Mouse (Mus musculus) lung, embryonic 15.5 days (tissue): Measurements from ENCODE around the gene Sprr2a1. TPM values are rescaled to one million over a fixed set of nuclear protein-coding genes. Genes with fewer than 3 reads are reported as not detected.
"Not testable (repeated sequence)": the region's sequence is repeated elsewhere in the genome, so short reads cannot be mapped to it uniquely, and the experiment has no call there.

Experiments used
- ATAC-seq: fragments of 200-750 bp; cut with Nextera tagmentation; 2 replicates; pipeline ENCODE4 v1.8.0; 2017; ENCODE audit warnings: moderate number of reproducible peaks, borderline replicate concordance; ENCODE audit not compliant: low FRiP score, low TSS enrichment; ENCODE audit errors: extremely low read depth
- H3K27ac ChIP-seq: fragments of 300-500 bp; sonication (generic); 2 replicates; pipeline ENCODE4 v1.5.1; 2015; ENCODE audit warnings: moderate library complexity, mild to moderate bottlenecking, inconsistent platforms
- H3K27me3 ChIP-seq: fragments of 300-500 bp; sonication (generic); 2 replicates; pipeline ENCODE4 v1.6.1; 2015; ENCODE audit warnings: inconsistent platforms
- H3K36me3 ChIP-seq: fragments of 300-500 bp; sonication (generic); 2 replicates; pipeline ENCODE4 v1.6.1; 2015; ENCODE audit warnings: inconsistent platforms
- H3K4me1 ChIP-seq: fragments of 300-500 bp; sonication (generic); 2 replicates; pipeline ENCODE4 v1.6.1; 2015; ENCODE audit warnings: inconsistent platforms
- H3K4me2 ChIP-seq: fragments of 300-500 bp; sonication (generic); 2 replicates; pipeline ENCODE4 v1.6.1; 2015; ENCODE audit warnings: inconsistent platforms, mild to moderate bottlenecking, moderate library complexity
- H3K4me3 ChIP-seq: fragments of 300-500 bp; sonication (generic); 2 replicates; pipeline ENCODE4 v1.5.1; 2015; ENCODE audit warnings: mild to moderate bottlenecking, inconsistent platforms
- H3K9ac ChIP-seq: fragments of 300-500 bp; sonication (generic); 2 replicates; pipeline ENCODE4 v1.6.1; 2015; ENCODE audit warnings: inconsistent platforms
- H3K9me3 ChIP-seq: fragments of 300-500 bp; sonication (generic); 2 replicates; pipeline ENCODE4 v1.6.1; 2016; ENCODE audit warnings: inconsistent platforms
- WGBS: fragments of 180-500 bp; shearing (Covaris S2); methylation state at CpG from one replicate; pipeline ENCODE4 v1.1.7; 2015; 5-methylcytosine and 5-hydroxymethylcytosine counted together
- polyA plus RNA-seq: library from polyadenylated mRNA; unstranded; fragments of >200 nt; fragmentation: Nextera tagmentation; extraction: Ambion mirVana; gene quantifications from 2 replicates; pipeline ENCODE4 v1.2.1, GENCODE M21; 2015

Gene Sprr2a1
- polyA plus RNA-seq, result 0.22 TPM in 1 of 2 replicates, not detected in the other

- H3K4me1 ChIP-seq, ATAC-seq, H3K4me2 ChIP-seq, H3K27me3 ChIP-seq, H3K9ac ChIP-seq, H3K4me3 ChIP-seq, H3K9me3 ChIP-seq, H3K36me3 ChIP-seq, H3K27ac ChIP-seq: not testable (repeated sequence)
- no CpG with 5 or more reads among the region's 2 CpGs for WGBS
Observed at GRCm38 (mm10) chr3:92215569-92215968, at the start of gene Sprr2a1, which contains the start of gene Sprr2a2. Sprr2a1 (plus strand) TSS chr3:92215799. Sprr2a2 (plus strand) TSS chr3:92215920.

GRCm38 (mm10) chr3:92169847-92170246 is 45.8 kb upstream of the Sprr2a1 start:
- no peak overlapping the region for H3K4me2 ChIP-seq

GRCm38 (mm10) chr3:92176880-92177279 is 38.7 kb upstream of the Sprr2a1 start:
- H3K27ac ChIP-seq, result no peak overlapping the region
- WGBS, result 67% methylated on average over 1 of the region's 1 CpGs
- no peak for ATAC-seq

More at GRCm38 (mm10) chr3:92169847-92170246, 45.8 kb upstream of the Sprr2a1 start:
- Histone ChIP-seq H3K27me3 (no peaks in the 10 kb centered on the region), H3K36me3 (no peaks in the 10 kb centered on the region), H3K27ac (no peak overlapping the region), H3K9ac (no peak overlapping the region), H3K9me3 (no peaks in the 10 kb centered on the region), H3K4me3 (no peak overlapping the region), H3K4me1 (no peaks in the 10 kb centered on the region)
- ATAC-seq, result no peak
- WGBS, result 78% methylated on average over 3 of the region's 3 CpGs

GRCm38 (mm10) chr3:92195512-92196200 is 19.9 kb upstream of the Sprr2a1 start:
- ATAC-seq, result peak; percentile 59
- no peak overlapping the region for H3K9ac ChIP-seq
- no peaks in the 10 kb centered on the region for H3K9me3 ChIP-seq

More at GRCm38 (mm10) chr3:92176880-92177279, 38.7 kb upstream of the Sprr2a1 start:
- Histone ChIP-seq H3K4me3 (no peak overlapping the region), H3K4me2 (no peak overlapping the region), H3K27me3 (no peaks in the 10 kb centered on the region), H3K9ac (no peak overlapping the region), H3K36me3 (no peaks in the 10 kb centered on the region), H3K4me1 (no peaks in the 10 kb centered on the region), H3K9me3 (no peaks in the 10 kb centered on the region)

GRCm38 (mm10) chr3:92211133-92211925 is 4.3 kb upstream of the Sprr2a1 start:
- not testable (repeated sequence) for H3K4me1 ChIP-seq, H3K4me3 ChIP-seq, H3K9me3 ChIP-seq, H3K27ac ChIP-seq, H3K4me2 ChIP-seq, H3K27me3 ChIP-seq, H3K9ac ChIP-seq, H3K36me3 ChIP-seq
- peak; percentile 75 for ATAC-seq
- no CpG with 5 or more reads among the region's 16 CpGs for WGBS

More at GRCm38 (mm10) chr3:92195512-92196200, 19.9 kb upstream of the Sprr2a1 start:
- H3K4me3 ChIP-seq, result no peak overlapping the region
- no peak overlapping the region for H3K4me2 ChIP-seq
- H3K36me3 ChIP-seq, result no peaks in the 10 kb centered on the region
- H3K4me1 ChIP-seq, result no peaks in the 10 kb centered on the region
- no peak overlapping the region for H3K27ac ChIP-seq
- WGBS, result 74% methylated on average over 6 of the region's 6 CpGs
- no peaks in the 10 kb centered on the region for H3K27me3 ChIP-seq

- H3K27me3 ChIP-seq, H3K4me2 ChIP-seq, H3K36me3 ChIP-seq, H3K4me3 ChIP-seq, H3K9ac ChIP-seq, H3K4me1 ChIP-seq, H3K27ac ChIP-seq, H3K9me3 ChIP-seq: not testable (repeated sequence)
- peak; percentile 20; the same call in 1 of the 2 replicates for ATAC-seq
- no CpG with 5 or more reads among the region's 1 CpGs for WGBS
Observed at GRCm38 (mm10) chr3:92212059-92212458, 3.5 kb upstream of the Sprr2a1 start.

GRCm38 (mm10) chr3:92213651-92214050 is 1.9 kb upstream of the Sprr2a1 start:
- H3K36me3 ChIP-seq, H3K4me3 ChIP-seq, H3K9me3 ChIP-seq, H3K27me3 ChIP-seq, H3K9ac ChIP-seq, H3K27ac ChIP-seq, H3K4me2 ChIP-seq, H3K4me1 ChIP-seq: not testable (repeated sequence)
- peak; percentile 61; the same call in 1 of the 2 replicates for ATAC-seq

GRCm38 (mm10) chr3:92219031-92219430 is 3.4 kb downstream of the Sprr2a1 start:
- ATAC-seq, result peak; percentile 53
- not testable (repeated sequence) for H3K36me3 ChIP-seq

GRCm38 (mm10) chr3:92223708-92224107 is 8.1 kb downstream of the Sprr2a1 start:
- not testable (repeated sequence) for H3K9ac ChIP-seq, H3K27me3 ChIP-seq, H3K4me2 ChIP-seq, H3K4me3 ChIP-seq, ATAC-seq, H3K4me1 ChIP-seq, H3K9me3 ChIP-seq, H3K36me3 ChIP-seq, H3K27ac ChIP-seq

More at GRCm38 (mm10) chr3:92219031-92219430, 3.4 kb downstream of the Sprr2a1 start:
- H3K9me3 ChIP-seq, H3K27ac ChIP-seq, H3K4me1 ChIP-seq, H3K9ac ChIP-seq, H3K27me3 ChIP-seq, H3K4me2 ChIP-seq, H3K4me3 ChIP-seq: not testable (repeated sequence)
- no CpG with 5 or more reads among the region's 8 CpGs for WGBS

GRCm38 (mm10) chr3:92227410-92227809 is 11.8 kb downstream of the Sprr2a1 start:
- H3K27ac ChIP-seq, ATAC-seq, H3K4me1 ChIP-seq, H3K4me3 ChIP-seq, H3K9me3 ChIP-seq, H3K36me3 ChIP-seq, H3K27me3 ChIP-seq, H3K9ac ChIP-seq, H3K4me2 ChIP-seq: not testable (repeated sequence)
- WGBS, result 75% methylated on average over 3 of the region's 3 CpGs

GRCm38 (mm10) chr3:92236463-92237189 is 21.0 kb downstream of the Sprr2a1 start:
- WGBS, result no CpG with 5 or more reads among the region's 5 CpGs
- not testable (repeated sequence) for H3K4me2 ChIP-seq, H3K36me3 ChIP-seq, H3K4me1 ChIP-seq, H3K27ac ChIP-seq, H3K4me3 ChIP-seq, H3K27me3 ChIP-seq, H3K9ac ChIP-seq, H3K9me3 ChIP-seq
- ATAC-seq, result peak; percentile 46

- not testable (repeated sequence) for H3K4me1 ChIP-seq, H3K36me3 ChIP-seq, H3K9me3 ChIP-seq, H3K9ac ChIP-seq, H3K27ac ChIP-seq, H3K4me2 ChIP-seq, ATAC-seq, H3K27me3 ChIP-seq, H3K4me3 ChIP-seq
Observed at GRCm38 (mm10) chr3:92238736-92239135, 23.1 kb downstream of the Sprr2a1 start.
